Mouse (Mus musculus) splenic B cell, adult 2 months (primary cell): ENCODE measurements around the gene Tspan32.
A peak's percentile ranks its signal among the peaks of the same experiment; 100 is the strongest.

ENCODE experiments used
- DNase-seq: peaks from one replicate; pipeline ENCODE4 v3.0.0-alpha.2; 2011; ENCODE audit warnings: low read depth, low spot score
- H3K27me3 ChIP-seq: 2 replicates; pipeline ENCODE4 v1.6.1; 2012; ENCODE audit warnings: mild to moderate bottlenecking, low read length, moderate library complexity, mixed read lengths; ENCODE audit not compliant: control insufficient read depth, poor library complexity, insufficient read depth, severe bottlenecking
- H3K36me3 ChIP-seq: 2 replicates; pipeline ENCODE4 v1.6.1; 2012; ENCODE audit warnings: mild to moderate bottlenecking, low read length, moderate library complexity, mixed read lengths; ENCODE audit not compliant: control insufficient read depth, poor library complexity, insufficient read depth, severe bottlenecking

The Tspan32 gene

DNA sequence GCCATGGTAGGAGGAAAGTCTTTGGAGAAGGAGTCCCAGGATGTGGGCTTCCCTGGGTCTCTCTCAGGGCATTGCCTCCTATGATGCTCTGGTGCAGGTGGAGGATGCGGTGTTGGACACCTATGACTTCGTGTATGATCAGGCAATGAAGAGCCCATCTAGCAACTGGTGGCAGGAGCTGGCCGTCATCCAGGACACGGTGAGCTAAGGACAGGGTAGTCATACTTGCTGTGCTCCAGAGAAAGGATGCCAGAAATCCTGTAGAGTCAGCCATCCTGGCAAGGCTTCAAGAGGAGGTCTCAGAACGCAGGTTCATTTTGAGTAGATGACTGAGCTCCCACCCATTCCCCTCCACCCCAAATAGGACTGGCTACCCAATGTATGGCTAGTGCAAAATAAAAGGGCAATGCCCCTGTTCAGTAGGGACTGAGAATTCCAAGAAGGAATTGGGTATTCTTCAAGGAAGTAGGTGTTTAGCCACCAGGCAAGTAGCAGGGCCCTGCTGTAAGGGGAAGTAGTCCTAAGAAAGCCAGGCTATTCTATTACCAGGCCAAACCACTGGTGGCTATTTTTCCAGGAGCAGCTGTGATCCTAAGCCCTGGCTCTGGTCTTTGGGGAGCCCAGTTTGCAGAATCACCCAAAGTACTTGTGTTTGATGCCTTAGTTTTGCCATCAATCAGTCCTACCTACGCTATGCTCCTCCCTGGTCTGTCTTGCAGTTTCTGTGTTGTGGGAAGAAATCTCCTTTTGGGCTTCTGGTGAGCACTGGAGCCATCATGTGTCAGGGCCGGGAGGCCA lies 10.2 kb downstream of the Tspan32 start:
- Histone ChIP-seq H3K36me3 (peaks cover 2% of the 10 kb centered on the region), H3K27me3 (no peaks in the 10 kb centered on the region)
- no peak for DNase-seq

- no peaks in the 10 kb centered on the region for H3K27me3 ChIP-seq
- DNase-seq, result no peak
- H3K36me3 ChIP-seq, result peaks cover 2% of the 10 kb centered on the region
These were observed 11.0 kb downstream of the Tspan32 start for GRCm38 (mm10) chr7:143015755-143016423.

DNA sequence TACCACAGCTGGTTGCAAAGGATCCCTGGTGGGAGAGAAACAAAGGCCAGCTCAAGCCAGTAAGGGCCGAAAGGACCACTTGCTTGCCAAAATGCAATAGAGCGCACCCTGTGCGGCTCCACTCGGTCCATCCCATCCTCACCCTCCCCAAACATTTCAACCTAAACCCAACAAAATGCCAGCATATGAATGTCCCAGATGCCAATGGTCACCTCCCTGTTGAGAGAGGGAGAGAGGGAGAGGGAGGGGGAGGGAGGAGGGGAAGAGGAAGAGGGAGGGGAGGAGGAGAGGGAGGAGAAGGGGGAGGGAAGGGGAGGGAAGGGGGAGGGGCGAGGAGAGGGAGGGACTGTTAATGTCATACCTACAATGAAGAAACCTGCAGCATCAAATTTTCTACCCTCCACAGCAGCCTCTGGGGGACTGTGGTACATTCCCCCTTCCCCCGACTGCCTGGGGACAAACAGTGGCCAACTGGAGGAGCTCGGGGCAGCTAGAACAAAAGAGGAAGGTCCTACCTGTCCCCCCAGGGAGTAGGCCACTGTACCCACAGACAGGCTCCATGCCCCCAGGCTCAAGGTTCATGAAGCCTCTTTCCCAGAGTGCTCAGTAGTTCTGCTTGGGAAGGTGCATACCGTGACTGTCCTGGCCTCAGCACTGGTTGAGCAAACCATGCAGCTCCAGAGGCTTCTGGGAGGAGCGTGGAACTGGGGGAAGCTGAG lies 11.7 kb downstream of the Tspan32 start:
- Histone ChIP-seq H3K27me3 (no peaks in the 10 kb centered on the region), H3K36me3 (peaks cover 2% of the 10 kb centered on the region)
- peak; percentile 44 for DNase-seq

GRCm38 (mm10) chr7:143017181-143017580 lies 12.3 kb downstream of the Tspan32 start:
- peaks cover 2% of the 10 kb centered on the region for H3K36me3 ChIP-seq
- no peak for DNase-seq

GRCm38 (mm10) chr7:143020040-143020439 lies 15.2 kb downstream of the Tspan32 start:
- Histone ChIP-seq H3K36me3 (peaks cover 2% of the 10 kb centered on the region), H3K27me3 (no peaks in the 10 kb centered on the region)
- no peak for DNase-seq

More at GRCm38 (mm10) chr7:143017181-143017580, 12.3 kb downstream of the Tspan32 start:
- H3K27me3 ChIP-seq, result no peaks in the 10 kb centered on the region

DNA sequence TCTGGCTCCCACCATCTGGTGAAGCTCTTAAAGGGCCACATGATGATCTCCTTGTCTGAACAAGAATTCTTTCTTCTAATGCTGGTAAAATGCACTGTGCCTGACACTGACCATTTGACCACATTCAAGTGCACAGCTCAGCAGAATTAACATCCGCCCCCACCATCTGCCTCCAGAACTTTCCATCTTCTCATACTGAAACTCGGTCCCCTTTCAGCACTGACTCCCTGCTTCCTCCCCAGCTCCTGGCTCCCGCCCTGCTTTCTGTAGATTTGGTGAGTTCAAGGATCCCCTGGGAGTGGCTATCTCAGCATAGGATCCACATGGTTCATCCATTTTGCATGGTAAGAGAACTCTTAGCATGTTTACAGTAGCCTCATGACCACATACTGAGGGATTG lies 15.9 kb downstream of the Tspan32 start:
- H3K36me3 ChIP-seq, result peaks cover 2% of the 10 kb centered on the region
- DNase-seq, result no peak
- no peaks in the 10 kb centered on the region for H3K27me3 ChIP-seq

DNA sequence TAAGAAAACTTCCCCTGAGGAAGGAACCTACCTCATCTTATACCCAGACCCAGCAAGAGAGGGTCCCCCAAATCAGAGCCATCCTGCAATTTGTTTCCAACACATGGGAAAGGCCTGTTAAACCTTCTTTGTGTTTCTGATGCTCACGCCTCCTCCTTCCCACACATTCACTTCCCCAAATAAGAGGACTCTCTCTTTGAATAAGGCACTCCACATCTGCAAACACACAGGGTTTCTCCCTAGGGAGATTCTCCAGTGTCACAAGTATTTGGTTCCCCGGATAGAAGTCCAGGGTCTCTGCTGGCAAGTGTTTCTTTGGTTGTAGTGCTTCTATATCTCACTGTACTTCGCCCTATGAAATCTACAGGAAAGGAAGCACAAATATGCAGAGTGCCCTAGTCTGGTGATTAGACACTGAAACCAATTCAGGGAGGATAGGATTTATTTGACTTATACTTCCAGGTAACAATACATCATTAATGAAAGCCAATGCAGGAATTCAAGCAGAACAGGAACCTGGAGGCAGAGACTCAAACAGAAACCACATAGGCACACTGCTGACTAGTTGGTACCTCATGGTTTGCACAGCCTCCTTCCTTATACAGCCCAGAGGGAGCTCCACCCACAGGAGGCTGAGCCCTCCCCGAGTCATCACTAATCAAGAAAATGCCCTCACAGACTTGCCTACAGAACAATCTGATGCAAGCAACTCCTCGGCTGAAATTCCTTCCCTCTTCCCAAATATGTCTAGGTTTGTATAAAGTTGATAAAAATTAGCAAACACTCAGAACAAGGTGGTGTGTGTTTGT lies 16.7 kb downstream of the Tspan32 start:
- Histone ChIP-seq H3K36me3 (peaks cover 2% of the 10 kb centered on the region), H3K27me3 (no peaks in the 10 kb centered on the region)
- DNase-seq, result peak; percentile 60

DNA sequence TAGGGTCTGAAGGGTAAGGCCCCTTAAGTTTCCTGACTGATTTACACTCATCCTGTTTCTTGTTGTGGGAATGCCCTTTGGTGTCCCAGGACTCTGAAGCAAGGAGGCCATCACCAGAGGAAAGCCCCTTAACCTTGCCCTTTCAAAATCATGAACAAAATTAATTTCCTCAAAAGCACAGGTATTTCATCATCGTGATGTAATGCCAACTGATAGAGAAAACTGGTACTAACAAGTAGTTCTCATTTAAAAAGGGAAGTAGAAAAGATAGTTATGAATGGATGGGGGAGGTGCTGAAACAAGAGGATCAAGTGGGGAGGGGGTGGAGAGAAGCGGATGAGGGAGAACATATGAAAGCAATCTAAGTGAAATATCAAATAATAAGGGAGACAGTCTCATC lies 18.7 kb downstream of the Tspan32 start:
- H3K36me3 ChIP-seq, result no peaks in the 10 kb centered on the region; the same call in 1 of the 2 replicates

DNA sequence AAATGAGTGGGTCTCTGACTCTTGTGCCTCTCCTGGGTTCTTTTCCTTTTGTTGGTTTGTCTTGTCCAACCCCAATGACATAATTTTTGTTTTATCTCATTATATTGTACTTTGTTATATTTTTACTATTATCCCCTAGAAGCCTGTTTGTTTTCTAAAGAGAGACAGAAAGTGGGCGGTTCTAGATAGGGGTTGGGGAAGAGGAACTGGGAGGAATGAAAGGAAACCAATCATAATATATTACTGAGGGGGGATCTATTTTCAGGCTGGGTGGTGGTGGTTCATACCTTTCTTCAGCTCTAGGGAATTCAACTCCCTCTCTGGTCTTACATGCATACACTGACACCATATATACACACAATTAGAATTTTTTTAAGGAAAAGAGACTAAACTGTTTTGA lies 19.4 kb downstream of the Tspan32 start:
- Histone ChIP-seq H3K36me3 (no peaks in the 10 kb centered on the region), H3K27me3 (no peaks in the 10 kb centered on the region)
- DNase-seq, result no peak

More for the DNA sequence above, 18.7 kb downstream of the Tspan32 start:
- peak; percentile 72 for DNase-seq
- no peaks in the 10 kb centered on the region for H3K27me3 ChIP-seq

DNA sequence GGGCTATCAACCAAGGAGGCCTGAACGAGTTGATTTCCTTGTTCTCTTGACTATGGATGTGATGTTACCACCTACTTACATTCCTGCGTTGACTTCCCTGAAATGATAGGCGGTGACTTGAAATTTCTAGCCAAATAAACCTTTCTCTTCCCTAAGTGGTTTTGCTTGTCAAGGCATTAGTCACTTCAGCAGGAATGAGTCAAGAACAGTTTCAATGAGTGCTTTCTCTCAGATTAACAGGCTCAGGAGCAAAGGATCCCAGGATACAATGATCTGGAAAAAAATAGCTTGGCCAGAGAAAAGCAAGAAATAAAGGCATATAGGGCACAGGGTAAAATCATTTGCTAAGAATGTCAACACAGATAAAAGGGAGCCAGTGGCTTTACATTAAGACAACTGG lies 20.6 kb downstream of the Tspan32 start:
- no peaks in the 10 kb centered on the region for H3K27me3 ChIP-seq
- no peak for DNase-seq
- no peaks in the 10 kb centered on the region for H3K36me3 ChIP-seq

GRCm38 (mm10) chr7:143027196-143027595 lies 22.4 kb downstream of the Tspan32 start:
- no peak for DNase-seq
- no peaks in the 10 kb centered on the region for H3K36me3 ChIP-seq
- no peaks in the 10 kb centered on the region for H3K27me3 ChIP-seq

GRCm38 (mm10) chr7:143031816-143032215 lies 27.0 kb downstream of the Tspan32 start:
- H3K36me3 ChIP-seq, result no peaks in the 10 kb centered on the region
- H3K27me3 ChIP-seq, result no peaks in the 10 kb centered on the region
- no peak for DNase-seq

DNA sequence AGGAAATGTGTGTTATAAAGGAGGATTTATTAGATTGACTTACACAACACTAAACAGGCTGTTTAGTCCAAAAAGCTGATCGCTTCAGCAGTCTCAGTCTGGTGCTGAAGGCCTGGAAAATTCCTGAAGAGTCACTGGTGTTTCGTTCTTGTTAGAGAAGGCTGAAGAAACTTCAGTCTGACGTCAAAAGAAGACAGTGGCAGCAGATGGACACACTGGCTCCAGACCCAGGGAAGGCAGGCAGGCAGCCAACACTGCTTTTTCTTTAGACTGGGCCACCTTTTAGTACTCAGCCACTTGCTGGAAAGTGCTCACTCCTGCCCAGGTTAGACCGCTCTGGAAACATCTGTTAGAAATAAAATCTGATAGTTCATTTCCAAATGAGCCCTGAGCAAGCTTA lies 28.7 kb downstream of the Tspan32 start:
- DNase-seq, result no peak
- Histone ChIP-seq H3K27me3 (no peaks in the 10 kb centered on the region), H3K36me3 (no peaks in the 10 kb centered on the region)

- DNase-seq, result no peak
- Histone ChIP-seq H3K36me3 (no peaks in the 10 kb centered on the region), H3K27me3 (no peaks in the 10 kb centered on the region)
These were observed 29.3 kb downstream of the Tspan32 start for GRCm38 (mm10) chr7:143034112-143034511.
